Mouse (Mus musculus): ENCODE data around the gene Ptprz1. TPM values are rescaled to one million over a fixed set of nuclear protein-coding genes. Genes with fewer than 3 reads are reported as not detected.

The Ptprz1 gene
- polyA plus RNA-seq, 1 experiment from 2014 or later = 13.2 TPM

DNA sequence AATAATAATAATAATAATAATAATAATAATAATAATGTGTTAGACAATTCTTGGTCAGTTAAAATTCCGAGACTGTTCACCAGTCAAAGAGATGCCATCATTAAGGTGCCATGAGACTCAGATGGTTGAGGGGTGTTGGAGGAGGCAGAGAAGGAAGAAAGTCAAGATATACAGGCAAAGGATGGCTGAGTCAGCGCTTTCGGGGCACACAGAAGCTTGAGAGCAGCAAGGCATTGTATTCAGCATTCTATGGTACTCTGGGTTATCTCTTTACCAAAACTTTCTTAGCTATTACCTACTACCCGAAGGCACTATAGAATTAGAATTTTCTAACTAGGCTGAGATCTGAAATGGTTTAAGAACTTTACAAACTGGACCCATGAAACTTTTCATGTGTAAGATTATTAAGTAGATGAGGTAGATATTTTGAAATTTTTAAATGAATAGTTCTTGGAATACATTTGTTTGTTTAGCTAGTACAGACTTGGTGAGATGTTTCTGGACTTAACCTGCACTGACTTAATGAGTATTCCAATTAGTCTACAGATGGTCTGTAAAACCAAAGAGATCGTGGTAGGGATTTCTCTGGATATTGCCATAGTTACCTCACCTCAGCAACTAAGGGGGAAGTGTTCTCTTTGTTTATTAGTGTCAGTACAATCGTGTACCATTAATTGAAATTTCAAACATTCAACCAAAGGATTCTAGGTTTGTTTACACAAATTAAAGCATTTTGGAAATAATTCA, 33.4 kb downstream of the Ptprz1 start:
- Histone ChIP-seq H3K27me3 (replicated peaks; ENCODE audit: control insufficient read depth, insufficient read depth, low read length) (no peaks in the 10 kb centered on the region), H3K4me3 (ENCODE audit: low read depth, low read length) (no peak overlapping the region), H3K9ac (ENCODE audit: low read depth, low read length) (no peak overlapping the region), H3K9me3 (ENCODE audit: control insufficient read depth, low read length) (no peaks in the 10 kb centered on the region), H3K36me3 (ENCODE audit: control insufficient read depth, insufficient read depth, low read length) (no peaks in the 10 kb centered on the region), H3K4me2 (ENCODE audit: low read depth, low read length) (no peak overlapping the region), H3K4me1 (ENCODE audit: control insufficient read depth, insufficient read depth, low read length) (no peaks in the 10 kb centered on the region), H3K27ac (replicated peaks; ENCODE audit: low read depth, low read length) (no peak overlapping the region)
- 83% methylated on average over 6 of the region's 6 CpGs for WGBS
- no peak for DNase-seq (ENCODE audit: low spot score)
- no peak for ATAC-seq (ENCODE audit: low read depth)

DNA sequence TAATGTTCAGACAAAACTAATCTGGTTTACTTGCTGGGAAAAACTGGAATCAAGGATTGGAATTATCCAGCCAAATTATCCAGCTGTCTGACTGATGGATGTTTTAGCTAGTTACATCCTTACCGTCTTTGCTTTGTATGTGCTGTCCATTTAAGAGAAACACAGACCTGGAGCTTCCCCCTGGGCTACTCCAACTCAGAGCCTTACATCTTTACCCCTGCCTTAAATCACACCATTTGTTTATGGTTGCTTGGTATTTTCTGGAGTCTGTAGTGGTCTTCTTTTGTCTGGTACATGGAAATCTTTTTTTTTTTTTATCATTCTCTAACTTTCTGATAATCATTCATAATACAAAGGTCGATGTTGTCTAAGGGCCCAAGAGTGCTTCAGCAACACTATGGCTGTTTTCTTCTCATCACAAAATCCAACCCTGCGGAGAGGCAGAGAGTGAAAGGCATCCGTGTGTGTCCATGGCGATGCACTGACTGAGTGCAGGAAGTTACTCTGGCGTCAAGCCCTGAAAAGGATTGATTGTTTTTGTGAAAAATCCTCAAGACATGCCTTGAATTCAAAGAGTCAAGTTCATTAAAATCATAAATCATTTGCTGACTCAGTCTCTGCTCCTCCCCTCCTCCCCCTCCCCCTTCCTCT, 34.1 kb downstream of the Ptprz1 start:
- 45% methylated on average over 6 of the region's 6 CpGs for WGBS
- ATAC-seq (ENCODE audit: low read depth) (no peak), DNase-seq (ENCODE audit: low spot score) (peak; percentile 12)
- Histone ChIP-seq H3K9me3 (ENCODE audit: control insufficient read depth, low read length) (no peaks in the 10 kb centered on the region), H3K36me3 (ENCODE audit: control insufficient read depth, insufficient read depth, low read length) (no peaks in the 10 kb centered on the region), H3K27ac (replicated peaks; ENCODE audit: low read depth, low read length) (no peak overlapping the region), H3K4me1 (ENCODE audit: control insufficient read depth, insufficient read depth, low read length) (no peaks in the 10 kb centered on the region), H3K27me3 (replicated peaks; ENCODE audit: control insufficient read depth, insufficient read depth, low read length) (no peaks in the 10 kb centered on the region), H3K4me3 (ENCODE audit: low read depth, low read length) (no peak overlapping the region), H3K4me2 (ENCODE audit: low read depth, low read length) (no peak overlapping the region), H3K9ac (ENCODE audit: low read depth, low read length) (no peak overlapping the region)

DNA sequence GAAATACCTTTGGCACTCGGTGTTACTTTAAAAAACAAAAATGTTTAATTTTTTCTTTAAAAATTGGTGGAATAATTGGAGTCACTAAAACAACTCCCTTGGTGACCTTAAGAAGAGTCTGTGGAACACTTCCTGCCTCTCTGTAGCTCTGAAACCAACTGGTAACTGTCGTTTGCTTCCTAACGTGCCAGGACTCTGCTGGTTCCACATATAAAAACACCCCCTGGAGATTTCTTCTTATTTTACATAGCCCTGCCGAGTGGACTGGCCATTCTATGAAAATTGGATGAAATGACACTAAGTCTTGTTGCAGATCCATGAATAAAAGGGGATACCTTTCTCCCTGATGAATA, 34.6 kb downstream of the Ptprz1 start:
- ATAC-seq (ENCODE audit: low read depth) (no peak), DNase-seq (ENCODE audit: low spot score) (no peak)
- H3K9ac ChIP-seq (ENCODE audit: low read depth, low read length) = no peak overlapping the region
- H3K9me3 ChIP-seq (ENCODE audit: control insufficient read depth, low read length) = no peaks in the 10 kb centered on the region
- no peaks in the 10 kb centered on the region for H3K36me3 ChIP-seq (ENCODE audit: control insufficient read depth, insufficient read depth, low read length)
- H3K27ac ChIP-seq (replicated peaks; ENCODE audit: low read depth, low read length) = no peak overlapping the region
- no peak overlapping the region for H3K4me2 ChIP-seq (ENCODE audit: low read depth, low read length)
- H3K4me1 ChIP-seq (ENCODE audit: control insufficient read depth, insufficient read depth, low read length) = no peaks in the 10 kb centered on the region
- H3K4me3 ChIP-seq (ENCODE audit: low read depth, low read length) = no peak overlapping the region
- no peaks in the 10 kb centered on the region for H3K27me3 ChIP-seq (replicated peaks; ENCODE audit: control insufficient read depth, insufficient read depth, low read length)
- 51% methylated on average over 4 of the region's 4 CpGs for WGBS

- H3K36me3 ChIP-seq (ENCODE audit: control insufficient read depth, insufficient read depth, low read length) = no peaks in the 10 kb centered on the region
- peak; percentile 62 for ATAC-seq (ENCODE audit: low read depth)
- WGBS = 31% methylated on average over 1 of the region's 1 CpGs
- H3K27ac ChIP-seq (replicated peaks; ENCODE audit: low read depth, low read length) = no peak overlapping the region
- no peaks in the 10 kb centered on the region for H3K4me1 ChIP-seq (ENCODE audit: control insufficient read depth, insufficient read depth, low read length)
- H3K4me3 ChIP-seq (ENCODE audit: low read depth, low read length) = no peak overlapping the region
- no peak overlapping the region for H3K4me2 ChIP-seq (ENCODE audit: low read depth, low read length)
- DNase-seq (ENCODE audit: low spot score) = peak; percentile 32
- no peaks in the 10 kb centered on the region for H3K27me3 ChIP-seq (replicated peaks; ENCODE audit: control insufficient read depth, insufficient read depth, low read length)
- H3K9ac ChIP-seq (ENCODE audit: low read depth, low read length) = no peak overlapping the region
- no peaks in the 10 kb centered on the region for H3K9me3 ChIP-seq (ENCODE audit: control insufficient read depth, low read length)
Measured at GRCm38 (mm10) chr6:22922880-22923279, 47.6 kb downstream of the Ptprz1 start.

DNA sequence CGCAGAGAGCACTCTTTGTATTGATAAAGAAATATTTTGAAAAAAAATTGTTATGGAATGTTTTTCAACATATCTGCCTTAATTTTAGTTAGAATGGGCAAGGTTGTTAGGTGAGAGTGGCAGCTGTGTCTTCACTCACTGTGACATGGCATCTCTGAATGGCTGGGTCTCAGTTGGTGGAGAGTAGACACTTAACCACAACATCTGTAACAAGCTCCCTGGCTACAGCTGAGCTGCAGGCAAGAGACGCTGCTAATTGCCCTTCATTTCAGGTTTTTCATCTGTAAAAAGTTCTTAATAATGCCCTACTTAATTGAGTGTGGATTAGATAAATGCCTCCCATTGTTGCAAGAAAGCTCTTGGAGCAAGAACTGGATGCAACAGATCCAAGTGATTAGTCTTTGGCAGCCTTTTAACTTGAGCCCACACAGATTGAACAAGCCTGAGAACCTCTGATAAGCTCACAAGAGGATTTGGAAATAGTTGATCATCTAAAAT, 57.5 kb downstream of the Ptprz1 start:
- Histone ChIP-seq H3K27me3 (replicated peaks; ENCODE audit: control insufficient read depth, insufficient read depth, low read length) (no peaks in the 10 kb centered on the region), H3K9ac (ENCODE audit: low read depth, low read length) (no peak overlapping the region), H3K4me2 (ENCODE audit: low read depth, low read length) (no peak overlapping the region), H3K27ac (replicated peaks; ENCODE audit: low read depth, low read length) (no peak overlapping the region), H3K4me3 (ENCODE audit: low read depth, low read length) (no peak overlapping the region), H3K36me3 (ENCODE audit: control insufficient read depth, insufficient read depth, low read length) (no peaks in the 10 kb centered on the region), H3K4me1 (ENCODE audit: control insufficient read depth, insufficient read depth, low read length) (no peaks in the 10 kb centered on the region), H3K9me3 (ENCODE audit: control insufficient read depth, low read length) (no peaks in the 10 kb centered on the region)
- no peak for ATAC-seq (ENCODE audit: low read depth)
- DNase-seq (ENCODE audit: low spot score) = no peak
- WGBS = 64% methylated on average over 2 of the region's 2 CpGs

GRCm38 (mm10) chr6:22937126-22937525, 61.8 kb downstream of the Ptprz1 start:
- Histone ChIP-seq H3K27ac (replicated peaks; ENCODE audit: low read depth, low read length) (no peak overlapping the region), H3K4me2 (ENCODE audit: low read depth, low read length) (no peak overlapping the region), H3K4me1 (ENCODE audit: control insufficient read depth, insufficient read depth, low read length) (no peaks in the 10 kb centered on the region), H3K27me3 (replicated peaks; ENCODE audit: control insufficient read depth, insufficient read depth, low read length) (no peaks in the 10 kb centered on the region), H3K9me3 (ENCODE audit: control insufficient read depth, low read length) (no peaks in the 10 kb centered on the region), H3K36me3 (ENCODE audit: control insufficient read depth, insufficient read depth, low read length) (no peaks in the 10 kb centered on the region), H3K4me3 (ENCODE audit: low read depth, low read length) (no peak overlapping the region), H3K9ac (ENCODE audit: low read depth, low read length) (no peak overlapping the region)
- WGBS = 77% methylated on average over 4 of the region's 4 CpGs
- DNase-seq (ENCODE audit: low spot score) (no peak), ATAC-seq (ENCODE audit: low read depth) (no peak)

DNA sequence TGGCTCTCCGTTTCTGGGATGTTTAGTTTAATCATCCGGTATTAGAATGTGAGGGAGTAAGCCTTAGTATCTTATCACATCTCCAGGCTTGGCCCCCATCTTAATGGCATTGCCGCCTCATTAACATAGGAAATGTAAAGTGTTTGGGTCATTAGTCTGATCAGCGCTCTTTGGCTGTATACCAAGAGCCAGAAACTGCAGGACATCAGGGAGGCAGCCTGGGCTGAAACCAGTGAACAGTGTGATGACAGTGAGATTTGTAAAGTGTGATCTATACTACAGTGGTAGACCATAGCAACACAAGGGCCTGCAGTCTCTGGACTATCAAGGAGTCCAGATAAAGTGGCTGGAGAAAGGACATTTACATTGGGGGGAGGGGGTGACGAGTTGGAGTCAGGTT, 62.2 kb downstream of the Ptprz1 start:
- no peaks in the 10 kb centered on the region for H3K4me1 ChIP-seq (ENCODE audit: control insufficient read depth, insufficient read depth, low read length)
- no peaks in the 10 kb centered on the region for H3K36me3 ChIP-seq (ENCODE audit: control insufficient read depth, insufficient read depth, low read length)
- H3K4me2 ChIP-seq (ENCODE audit: low read depth, low read length) = no peak overlapping the region
- no peak overlapping the region for H3K27ac ChIP-seq (replicated peaks; ENCODE audit: low read depth, low read length)
- no peak overlapping the region for H3K4me3 ChIP-seq (ENCODE audit: low read depth, low read length)
- H3K9ac ChIP-seq (ENCODE audit: low read depth, low read length) = no peak overlapping the region
- ATAC-seq (ENCODE audit: low read depth) = no peak
- H3K27me3 ChIP-seq (replicated peaks; ENCODE audit: control insufficient read depth, insufficient read depth, low read length) = no peaks in the 10 kb centered on the region
- no peak for DNase-seq (ENCODE audit: low spot score)
- H3K9me3 ChIP-seq (ENCODE audit: control insufficient read depth, low read length) = no peaks in the 10 kb centered on the region
- 63% methylated on average over 5 of the region's 5 CpGs for WGBS

DNA sequence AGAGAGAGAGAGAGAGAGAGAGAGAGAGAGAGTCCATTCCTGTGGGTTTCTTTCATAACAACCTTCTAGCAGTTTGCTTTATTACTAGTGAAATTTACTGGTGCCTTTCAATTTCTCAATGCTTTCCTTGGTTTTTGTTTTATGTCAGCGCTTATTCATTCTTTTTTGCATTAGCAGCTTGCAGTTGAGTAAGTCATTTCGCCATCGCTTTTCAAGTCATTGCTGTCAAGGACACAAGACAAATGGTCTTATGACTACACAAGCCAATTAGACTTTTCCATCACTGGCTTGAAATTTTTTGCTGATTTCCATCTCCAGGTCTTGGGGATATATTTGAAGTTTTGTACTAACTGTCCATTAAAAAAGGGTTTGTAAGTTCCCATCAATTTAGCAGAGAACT, 68.9 kb downstream of the Ptprz1 start:
- no peaks in the 10 kb centered on the region for H3K27me3 ChIP-seq (replicated peaks; ENCODE audit: control insufficient read depth, insufficient read depth, low read length)
- H3K4me1 ChIP-seq (ENCODE audit: control insufficient read depth, insufficient read depth, low read length) = no peaks in the 10 kb centered on the region
- H3K9me3 ChIP-seq (ENCODE audit: control insufficient read depth, low read length) = no peaks in the 10 kb centered on the region
- no peak overlapping the region for H3K4me2 ChIP-seq (ENCODE audit: low read depth, low read length)
- no peak overlapping the region for H3K4me3 ChIP-seq (ENCODE audit: low read depth, low read length)
- H3K36me3 ChIP-seq (ENCODE audit: control insufficient read depth, insufficient read depth, low read length) = no peaks in the 10 kb centered on the region
- 94% methylated on average over 3 of the region's 3 CpGs for WGBS
- ATAC-seq (ENCODE audit: low read depth) (no peak), DNase-seq (ENCODE audit: low spot score) (no peak)
- no peak overlapping the region for H3K27ac ChIP-seq (replicated peaks; ENCODE audit: low read depth, low read length)
- no peak overlapping the region for H3K9ac ChIP-seq (ENCODE audit: low read depth, low read length)

DNA sequence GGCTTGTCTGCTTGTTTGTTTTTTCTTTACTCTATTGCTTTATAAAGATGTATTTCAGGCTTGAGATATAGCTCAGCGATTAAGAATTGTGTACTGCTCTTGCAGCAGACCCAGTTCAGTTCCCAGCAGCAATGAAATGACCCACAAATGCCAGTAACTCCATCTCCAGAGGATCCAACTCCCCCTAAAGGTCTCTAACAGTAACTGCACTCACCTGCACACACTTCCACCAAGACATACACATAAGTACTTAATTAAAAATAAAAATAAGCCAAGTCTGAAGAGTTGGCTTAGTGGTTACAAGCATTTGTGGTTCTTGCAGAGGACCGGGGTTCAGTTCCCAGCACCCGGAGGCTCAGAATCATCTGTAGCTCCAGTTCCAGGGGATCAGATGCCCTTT, 88.1 kb downstream of the Ptprz1 start:
- ATAC-seq (ENCODE audit: low read depth) (no peak), DNase-seq (ENCODE audit: low spot score) (no peak)
- H3K9me3 ChIP-seq (ENCODE audit: control insufficient read depth, low read length) = peaks cover 5% of the 10 kb centered on the region; the same call in 1 of the 2 replicates
- no peak overlapping the region for H3K4me3 ChIP-seq (ENCODE audit: low read depth, low read length)
- H3K4me1 ChIP-seq (ENCODE audit: control insufficient read depth, insufficient read depth, low read length) = no peaks in the 10 kb centered on the region
- 85% methylated on average over 3 of the region's 3 CpGs for WGBS
- H3K27ac ChIP-seq (replicated peaks; ENCODE audit: low read depth, low read length) = no peak overlapping the region
- no peaks in the 10 kb centered on the region for H3K27me3 ChIP-seq (replicated peaks; ENCODE audit: control insufficient read depth, insufficient read depth, low read length)
- H3K4me2 ChIP-seq (ENCODE audit: low read depth, low read length) = no peak overlapping the region
- H3K36me3 ChIP-seq (ENCODE audit: control insufficient read depth, insufficient read depth, low read length) = no peaks in the 10 kb centered on the region
- H3K9ac ChIP-seq (ENCODE audit: low read depth, low read length) = no peak overlapping the region
